Mouse (Mus musculus): ENCODE data around the gene Nfam1. TPM values are rescaled to one million over a fixed set of nuclear protein-coding genes. Genes with fewer than 3 reads are reported as not detected.

The Nfam1 gene
- polyA plus RNA-seq, 1 experiment: 31.0 TPM

- Histone ChIP-seq H3K4me1 (ENCODE audit: control insufficient read depth, insufficient read depth, insufficient read length) (peaks cover 3% of the 10 kb centered on the region; the same call in 1 of the 2 replicates), H3K27ac (ENCODE audit: insufficient read depth, low read length) (no peak overlapping the region), H3K36me3 (ENCODE audit: control insufficient read depth, insufficient read depth, low read length) (no peaks in the 10 kb centered on the region), H3K4me3 (ENCODE audit: extremely low read depth, insufficient read depth, insufficient read length) (no peak overlapping the region), H3K27me3 (ENCODE audit: control insufficient read depth, insufficient read depth, low read length) (no peaks in the 10 kb centered on the region)
- DNase-seq (ENCODE audit: low read depth in 1 of 2, low spot score in 2 of 2): no peak
- no peak for TF ChIP-seq POLR2A (IDR thresholded peaks at IDR 0.05; ENCODE audit: low read depth, low read length)
- TF ChIP-seq CTCF (IDR thresholded peaks at IDR 0.05; ENCODE audit: extremely low read depth, insufficient read depth, insufficient read length, insufficient replicate concordance): no peak
- 74% methylated on average over 1 of the region's 1 CpGs for WGBS
Measured at GRCm38 (mm10) chr15:82979531-82979930, 53.6 kb downstream of the Nfam1 start.

- no peaks in the 10 kb centered on the region for H3K27me3 ChIP-seq (ENCODE audit: control insufficient read depth, insufficient read depth, low read length)
- WGBS: 21% methylated on average over 1 of the region's 1 CpGs
- TF ChIP-seq POLR2A (IDR thresholded peaks at IDR 0.05; ENCODE audit: low read depth, low read length): no peak
- no peak for TF ChIP-seq CTCF (IDR thresholded peaks at IDR 0.05; ENCODE audit: extremely low read depth, insufficient read depth, insufficient read length, insufficient replicate concordance)
- no peaks in the 10 kb centered on the region for H3K36me3 ChIP-seq (ENCODE audit: control insufficient read depth, insufficient read depth, low read length)
- H3K4me1 ChIP-seq (ENCODE audit: control insufficient read depth, insufficient read depth, insufficient read length): peaks cover 3% of the 10 kb centered on the region; the same call in 1 of the 2 replicates
- no peak for DNase-seq (ENCODE audit: low read depth in 1 of 2, low spot score in 2 of 2)
- H3K4me3 ChIP-seq (ENCODE audit: extremely low read depth, insufficient read depth, insufficient read length): no peak overlapping the region
- H3K27ac ChIP-seq (ENCODE audit: insufficient read depth, low read length): no peak overlapping the region
Measured at GRCm38 (mm10) chr15:82974471-82974870, 58.6 kb downstream of the Nfam1 start.

- no peaks in the 10 kb centered on the region for H3K27me3 ChIP-seq (ENCODE audit: control insufficient read depth, insufficient read depth, low read length)
- no peak overlapping the region for H3K4me3 ChIP-seq (ENCODE audit: extremely low read depth, insufficient read depth, insufficient read length)
- H3K36me3 ChIP-seq (ENCODE audit: control insufficient read depth, insufficient read depth, low read length): no peaks in the 10 kb centered on the region
- no peak overlapping the region for H3K27ac ChIP-seq (ENCODE audit: insufficient read depth, low read length)
- peaks cover 4% of the 10 kb centered on the region for H3K4me1 ChIP-seq (ENCODE audit: control insufficient read depth, insufficient read depth, insufficient read length)
- TF ChIP-seq CTCF (IDR thresholded peaks at IDR 0.05; ENCODE audit: extremely low read depth, insufficient read depth, insufficient read length, insufficient replicate concordance) (no peak), POLR2A (IDR thresholded peaks at IDR 0.05; ENCODE audit: low read depth, low read length) (no peak)
- DNase-seq (ENCODE audit: low read depth in 1 of 2, low spot score in 2 of 2): no peak
- WGBS: 11% methylated on average over 6 of the region's 6 CpGs
Measured at GRCm38 (mm10) chr15:82969206-82969721, 63.8 kb downstream of the Nfam1 start.

DNA sequence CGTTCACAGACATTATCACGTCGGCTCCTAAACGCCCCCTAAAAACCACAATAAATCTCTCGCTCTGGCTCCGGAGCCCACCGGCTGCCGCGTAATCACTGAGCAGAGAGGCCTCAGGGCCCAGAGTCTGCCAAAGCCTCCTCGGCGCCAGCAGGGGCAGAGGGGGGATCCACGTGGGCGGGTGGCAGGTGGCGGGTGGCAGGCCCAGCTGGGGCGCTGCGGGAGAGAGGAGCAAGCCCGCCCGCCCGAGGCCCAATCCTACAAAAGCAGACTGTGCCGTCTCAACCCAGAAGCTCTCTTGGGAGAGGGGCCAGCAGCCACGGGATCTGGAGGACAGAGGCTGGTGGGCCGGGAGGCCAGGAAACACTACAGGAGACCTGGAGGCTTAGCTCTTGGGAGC is 64.7 kb downstream of the Nfam1 start:
- no peak overlapping the region for H3K4me3 ChIP-seq (ENCODE audit: extremely low read depth, insufficient read depth, insufficient read length)
- H3K4me1 ChIP-seq (ENCODE audit: control insufficient read depth, insufficient read depth, insufficient read length): peaks cover 4% of the 10 kb centered on the region
- 8% methylated on average over 22 of the region's 22 CpGs for WGBS
- peaks cover 5% of the 10 kb centered on the region for H3K27me3 ChIP-seq (ENCODE audit: control insufficient read depth, insufficient read depth, low read length)
- H3K36me3 ChIP-seq (ENCODE audit: control insufficient read depth, insufficient read depth, low read length): no peaks in the 10 kb centered on the region
- DNase-seq (ENCODE audit: low read depth in 1 of 2, low spot score in 2 of 2): no peak
- TF ChIP-seq CTCF (IDR thresholded peaks at IDR 0.05; ENCODE audit: extremely low read depth, insufficient read depth, insufficient read length, insufficient replicate concordance) (no peak), POLR2A (IDR thresholded peaks at IDR 0.05; ENCODE audit: low read depth, low read length) (no peak)
- no peak overlapping the region for H3K27ac ChIP-seq (ENCODE audit: insufficient read depth, low read length)

DNA sequence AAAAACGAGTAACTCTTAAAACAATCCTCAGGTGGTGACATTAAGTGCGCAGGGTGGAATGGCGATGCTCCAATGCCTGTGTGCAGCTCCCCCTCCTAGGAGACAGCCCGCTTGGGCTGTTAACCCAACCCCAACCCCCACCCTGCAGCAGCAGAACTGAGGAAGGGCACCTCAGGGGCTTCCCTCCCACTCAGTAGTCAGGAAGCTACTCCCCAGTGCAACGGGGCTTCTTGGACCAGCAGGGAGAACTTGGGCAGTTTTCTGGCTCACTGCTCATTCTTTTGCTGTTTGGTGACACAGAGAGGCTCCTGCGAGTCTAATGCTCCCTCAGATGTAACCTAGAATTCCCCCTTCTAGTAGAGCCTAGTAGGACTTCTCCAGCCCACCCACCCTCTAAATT is 65.2 kb downstream of the Nfam1 start:
- no peak overlapping the region for H3K27ac ChIP-seq (ENCODE audit: insufficient read depth, low read length)
- 59% methylated on average over 6 of the region's 6 CpGs for WGBS
- no peak for TF ChIP-seq CTCF (IDR thresholded peaks at IDR 0.05; ENCODE audit: extremely low read depth, insufficient read depth, insufficient read length, insufficient replicate concordance)
- no peak for TF ChIP-seq POLR2A (IDR thresholded peaks at IDR 0.05; ENCODE audit: low read depth, low read length)
- H3K27me3 ChIP-seq (ENCODE audit: control insufficient read depth, insufficient read depth, low read length): peaks cover 10% of the 10 kb centered on the region
- no peak for DNase-seq (ENCODE audit: low read depth in 1 of 2, low spot score in 2 of 2)
- no peak overlapping the region for H3K4me3 ChIP-seq (ENCODE audit: extremely low read depth, insufficient read depth, insufficient read length)
- peaks cover 6% of the 10 kb centered on the region for H3K4me1 ChIP-seq (ENCODE audit: control insufficient read depth, insufficient read depth, insufficient read length)
- H3K36me3 ChIP-seq (ENCODE audit: control insufficient read depth, insufficient read depth, low read length): no peaks in the 10 kb centered on the region

GRCm38 (mm10) chr15:82964266-82964825 is 68.8 kb downstream of the Nfam1 start:
- Histone ChIP-seq H3K4me3 (ENCODE audit: extremely low read depth, insufficient read depth, insufficient read length) (no peak overlapping the region), H3K36me3 (ENCODE audit: control insufficient read depth, insufficient read depth, low read length) (no peaks in the 10 kb centered on the region), H3K27ac (ENCODE audit: insufficient read depth, low read length) (no peak overlapping the region), H3K4me1 (ENCODE audit: control insufficient read depth, insufficient read depth, insufficient read length) (peaks cover 6% of the 10 kb centered on the region), H3K27me3 (ENCODE audit: control insufficient read depth, insufficient read depth, low read length) (peaks cover 11% of the 10 kb centered on the region)
- no peak for DNase-seq (ENCODE audit: low read depth in 1 of 2, low spot score in 2 of 2)
- no peak for TF ChIP-seq CTCF (IDR thresholded peaks at IDR 0.05; ENCODE audit: extremely low read depth, insufficient read depth, insufficient read length, insufficient replicate concordance)
- WGBS: 85% methylated on average over 14 of the region's 14 CpGs

DNA sequence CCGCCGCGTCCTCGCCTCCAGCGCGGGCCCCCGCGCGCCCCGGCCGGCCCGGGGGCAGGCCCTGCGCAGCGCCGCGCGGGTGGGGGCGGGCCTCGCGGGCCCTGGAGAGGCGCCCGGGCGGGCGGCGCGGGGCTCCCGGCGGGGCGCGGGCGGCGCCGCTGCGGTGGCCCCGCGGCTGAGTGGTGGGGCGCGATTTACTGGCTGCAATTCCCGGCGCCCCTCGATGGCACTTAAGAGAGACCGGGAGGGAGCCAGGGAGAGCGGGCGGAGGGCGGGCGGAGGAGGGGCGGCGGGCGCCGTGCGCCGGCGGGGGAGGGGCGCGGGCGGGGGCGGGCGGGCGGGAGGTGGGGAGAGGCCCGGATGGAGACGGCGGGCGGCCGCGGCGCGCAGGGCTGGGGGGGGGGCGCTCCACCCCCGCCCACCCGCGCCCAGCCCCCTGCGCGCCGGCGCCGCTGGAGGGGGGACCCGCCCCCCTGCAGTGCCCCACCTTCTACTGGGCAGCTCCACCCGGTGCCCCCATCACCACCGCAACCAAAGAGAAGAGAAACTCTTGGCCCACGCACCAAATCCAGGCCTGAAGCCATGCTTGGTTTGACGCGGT is 69.5 kb downstream of the Nfam1 start:
- DNase-seq (ENCODE audit: low read depth in 1 of 2, low spot score in 2 of 2): no peak
- Histone ChIP-seq H3K4me3 (ENCODE audit: extremely low read depth, insufficient read depth, insufficient read length) (peak overlapping the region; percentile 38; the same call in 1 of the 2 replicates), H3K27me3 (ENCODE audit: control insufficient read depth, insufficient read depth, low read length) (peaks cover 11% of the 10 kb centered on the region), H3K4me1 (ENCODE audit: control insufficient read depth, insufficient read depth, insufficient read length) (peaks cover 6% of the 10 kb centered on the region), H3K27ac (ENCODE audit: insufficient read depth, low read length) (no peak overlapping the region), H3K36me3 (ENCODE audit: control insufficient read depth, insufficient read depth, low read length) (no peaks in the 10 kb centered on the region)
- 21% methylated on average over 49 of the region's 82 CpGs for WGBS
- no peak for TF ChIP-seq POLR2A (IDR thresholded peaks at IDR 0.05; ENCODE audit: low read depth, low read length)
- no peak for TF ChIP-seq CTCF (IDR thresholded peaks at IDR 0.05; ENCODE audit: extremely low read depth, insufficient read depth, insufficient read length, insufficient replicate concordance)
